Mouse (Mus musculus): Measurements from ENCODE around the gene Ccnd2.
A peak's percentile ranks its signal among the peaks of the same experiment; 100 is the strongest.

Ccnd2 gene

GRCm38 (mm10) chr6:127106189-127106588 lies 45.8 kb downstream of the Ccnd2 start:
- no peak for DNase-seq

DNA sequence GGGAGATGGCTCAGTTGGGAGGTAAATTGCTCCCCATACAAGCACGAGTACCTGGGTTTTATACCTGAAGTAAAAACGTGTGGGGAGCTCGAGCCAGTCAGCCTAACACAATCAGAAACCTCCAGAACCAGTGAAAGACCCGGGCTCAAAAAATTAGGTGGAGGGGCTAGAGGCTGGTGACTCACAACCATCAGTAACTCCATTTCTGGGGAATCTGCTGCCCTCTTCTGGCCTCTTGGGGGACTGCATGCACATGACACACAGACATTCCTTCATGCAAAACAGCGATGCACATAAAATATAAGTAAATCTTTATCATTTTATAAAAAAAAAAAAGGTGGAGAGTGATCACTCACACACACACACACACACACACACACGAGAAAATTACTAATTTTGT lies 46.9 kb downstream of the Ccnd2 start:
- DNase-seq = peak; percentile 38

DNA sequence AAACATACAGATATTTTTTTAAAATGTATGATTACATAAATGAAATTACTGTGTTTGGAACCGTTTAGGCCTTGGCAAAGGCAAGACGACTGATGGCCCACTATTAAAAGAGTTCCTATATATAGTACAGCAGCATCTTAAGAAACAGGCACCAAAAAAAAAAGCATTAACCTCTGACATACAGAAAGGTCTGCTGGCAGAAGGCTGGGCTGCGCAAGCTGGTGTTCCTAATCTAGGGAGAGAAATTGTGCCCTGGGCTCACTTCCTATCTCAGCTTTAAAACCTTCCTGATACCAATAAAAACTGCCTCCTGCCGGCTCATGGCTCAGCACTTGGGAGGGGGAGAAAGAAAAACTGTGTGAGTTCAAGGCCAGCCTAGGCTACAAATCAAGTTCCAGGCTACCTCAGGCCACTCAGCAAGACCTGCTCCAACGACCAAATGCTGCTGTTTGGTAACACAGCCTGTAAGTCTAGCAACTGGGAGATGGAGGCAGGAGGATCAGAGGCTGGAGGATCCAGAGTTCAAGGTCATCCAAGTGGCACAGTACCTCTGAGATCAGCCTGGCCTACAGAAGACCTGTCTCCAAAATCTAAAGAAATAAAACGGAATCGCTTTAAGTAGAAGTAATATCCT lies 47.5 kb downstream of the Ccnd2 start:
- no peak for DNase-seq

DNA sequence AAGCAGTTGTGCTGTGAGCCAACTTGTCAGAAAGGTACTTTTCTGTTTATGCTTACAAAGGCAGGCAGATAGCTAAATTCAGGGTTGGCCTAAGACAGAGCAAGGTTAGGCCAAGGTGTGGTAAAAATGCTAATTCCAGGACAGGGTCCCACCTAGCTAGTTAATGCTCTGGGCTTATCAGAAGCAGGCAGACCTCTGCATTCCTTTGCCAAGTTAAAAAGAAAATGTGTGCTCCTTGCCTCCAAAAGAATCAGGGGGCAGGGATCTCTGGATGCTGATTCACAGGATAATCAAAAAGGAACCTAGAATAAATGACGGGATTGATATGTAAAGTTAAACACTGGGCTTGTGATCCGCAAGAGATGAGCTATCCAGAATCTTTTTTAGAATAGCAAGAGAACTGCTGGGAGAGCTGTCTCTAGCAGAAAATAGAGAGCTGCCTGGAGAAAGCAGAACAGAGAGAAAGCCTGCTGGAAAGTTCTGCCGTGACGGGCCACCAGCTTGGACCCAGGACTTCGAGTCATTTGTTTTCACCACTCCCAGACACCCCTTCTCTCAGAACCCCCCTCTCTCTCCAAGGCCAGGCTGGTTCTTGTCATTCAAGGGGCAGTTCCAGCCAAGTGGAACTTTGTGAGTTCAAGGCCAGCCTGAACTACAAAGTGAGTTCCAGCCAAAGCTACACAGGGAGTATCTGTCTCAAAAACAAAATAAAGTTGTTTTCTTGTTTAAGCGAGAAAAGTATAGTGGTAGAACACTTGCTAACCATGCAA lies 48.3 kb downstream of the Ccnd2 start:
- no peak for DNase-seq

- peak; percentile 9 for DNase-seq
Measured at GRCm38 (mm10) chr6:127094565-127094964, 57.4 kb downstream of the Ccnd2 start.

- DNase-seq = peak; percentile 34
Measured at GRCm38 (mm10) chr6:127086739-127087138, 65.3 kb downstream of the Ccnd2 start.

- DNase-seq = no peak
Measured at GRCm38 (mm10) chr6:127081820-127082219, 70.2 kb downstream of the Ccnd2 start.

GRCm38 (mm10) chr6:127079867-127080731 lies 71.9 kb downstream of the Ccnd2 start:
- DNase-seq = peak; percentile 10
